Mouse (Mus musculus): ENCODE results near the gene Ptpn4.
A peak's percentile ranks its signal among the peaks of the same experiment; 100 is the strongest.

The Ptpn4 gene

DNA sequence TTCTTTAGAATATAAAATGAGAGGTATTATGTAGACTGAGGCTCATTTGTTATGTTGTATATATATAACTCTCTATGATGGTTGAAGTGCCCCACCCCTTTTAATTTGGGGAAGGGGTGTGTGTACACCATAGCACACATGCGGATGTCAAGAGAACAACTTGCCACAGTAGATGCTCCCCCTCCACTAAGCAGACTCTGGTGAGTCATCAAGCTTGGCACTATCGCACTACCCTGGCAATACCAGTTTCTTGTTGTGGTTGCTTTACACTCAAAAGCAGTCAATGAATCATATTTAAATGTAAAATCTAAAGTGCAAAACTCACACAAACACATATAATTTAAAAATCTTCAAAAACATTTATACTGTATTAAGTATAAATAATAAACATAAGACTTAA lies 31.4 kb downstream of the Ptpn4 start:
- no peak for DNase-seq (ENCODE audit: low spot score in 2 of 2)

- DNase-seq (ENCODE audit: low spot score in 2 of 2) = no peak
Observed at GRCm38 (mm10) chr1:119804586-119804985, 32.8 kb downstream of the Ptpn4 start.

GRCm38 (mm10) chr1:119795174-119795573 lies 42.2 kb downstream of the Ptpn4 start:
- DNase-seq (ENCODE audit: low spot score in 2 of 2) = no peak

- DNase-seq (ENCODE audit: low spot score in 2 of 2) = no peak
Observed at GRCm38 (mm10) chr1:119794342-119794741, 43.1 kb downstream of the Ptpn4 start.

GRCm38 (mm10) chr1:119790616-119791015 lies 46.8 kb downstream of the Ptpn4 start:
- DNase-seq (ENCODE audit: low spot score in 2 of 2) = no peak

- no peak for DNase-seq (ENCODE audit: low spot score in 2 of 2)
Observed at GRCm38 (mm10) chr1:119775915-119776314, 61.5 kb downstream of the Ptpn4 start.

DNA sequence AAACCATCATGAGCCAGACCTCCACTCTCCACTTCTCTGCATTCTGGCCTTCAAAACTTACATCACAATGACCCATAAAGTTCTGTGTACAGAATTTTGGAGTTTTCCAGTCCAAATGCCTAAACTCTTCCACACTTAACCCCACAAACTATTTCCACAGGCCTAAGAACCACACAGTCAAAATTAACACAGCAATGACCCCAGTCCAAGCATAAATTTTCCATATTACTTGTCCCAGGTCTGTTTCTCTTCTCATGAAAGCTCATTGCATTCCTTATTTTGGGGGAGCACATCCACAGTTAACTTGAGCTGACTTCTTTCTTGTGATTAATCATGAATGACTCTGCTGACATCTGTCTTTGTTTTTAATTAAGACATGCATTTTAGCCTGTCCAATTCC lies 101.7 kb downstream of the Ptpn4 start:
- DNase-seq (ENCODE audit: low spot score in 2 of 2) = no peak

- DNase-seq (ENCODE audit: low spot score in 2 of 2) = no peak
Observed at GRCm38 (mm10) chr1:119734801-119735200, 102.6 kb downstream of the Ptpn4 start.

- DNase-seq (ENCODE audit: low spot score in 2 of 2) = no peak
Observed at GRCm38 (mm10) chr1:119731166-119731565, 106.2 kb downstream of the Ptpn4 start.

DNA sequence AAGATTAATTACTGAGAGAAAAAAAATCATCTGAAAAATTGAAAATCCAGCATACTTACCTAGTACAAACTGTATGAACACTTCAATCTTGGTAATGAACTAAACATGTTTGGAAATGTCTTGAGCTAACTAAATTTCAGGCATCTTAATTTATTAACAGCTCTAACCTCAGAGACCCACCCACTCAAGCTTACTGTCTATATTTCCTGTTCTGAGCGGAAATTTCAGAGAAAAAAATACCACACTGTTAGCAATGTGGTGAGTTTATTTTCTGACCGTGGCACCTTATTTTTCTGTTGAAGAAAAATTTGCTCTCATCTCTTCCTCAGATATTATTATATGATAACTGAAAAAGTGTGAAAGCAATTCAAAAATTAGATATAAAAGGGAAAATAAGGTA lies 124.4 kb downstream of the Ptpn4 start:
- DNase-seq (ENCODE audit: low spot score in 2 of 2) = no peak

- no peak for DNase-seq (ENCODE audit: low spot score in 2 of 2)
Observed at GRCm38 (mm10) chr1:119706471-119707217, 130.8 kb downstream of the Ptpn4 start.

DNA sequence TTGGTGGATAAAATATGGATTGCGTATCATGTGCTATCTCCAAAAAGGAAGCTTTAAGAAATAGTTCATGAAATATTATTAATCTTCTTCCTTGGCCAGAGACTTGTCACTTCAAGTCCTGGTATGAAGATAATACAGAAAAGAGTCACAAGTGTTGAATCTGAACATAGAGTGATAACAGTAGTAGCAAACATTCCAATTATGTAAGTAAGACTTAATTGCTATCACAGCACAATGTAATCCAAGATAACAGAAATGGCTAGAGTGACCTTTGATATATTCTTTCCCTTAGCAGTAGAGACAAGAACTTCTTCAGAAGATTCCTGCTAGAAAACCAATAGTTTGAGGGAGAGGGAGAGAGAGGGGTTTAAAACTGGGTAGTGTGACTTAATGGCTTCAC lies 140.6 kb downstream of the Ptpn4 start:
- no peak for DNase-seq (ENCODE audit: low spot score in 2 of 2)

- no peak for DNase-seq (ENCODE audit: low spot score in 2 of 2)
Observed at GRCm38 (mm10) chr1:119685773-119686558, 151.4 kb downstream of the Ptpn4 start.

GRCm38 (mm10) chr1:119681663-119682213 lies 155.7 kb downstream of the Ptpn4 start:
- no peak for DNase-seq (ENCODE audit: low spot score in 2 of 2)

GRCm38 (mm10) chr1:119674984-119675383 lies 162.4 kb downstream of the Ptpn4 start:
- DNase-seq (ENCODE audit: low spot score in 2 of 2) = peak in 1 of 2 experiments; percentile 35

DNA sequence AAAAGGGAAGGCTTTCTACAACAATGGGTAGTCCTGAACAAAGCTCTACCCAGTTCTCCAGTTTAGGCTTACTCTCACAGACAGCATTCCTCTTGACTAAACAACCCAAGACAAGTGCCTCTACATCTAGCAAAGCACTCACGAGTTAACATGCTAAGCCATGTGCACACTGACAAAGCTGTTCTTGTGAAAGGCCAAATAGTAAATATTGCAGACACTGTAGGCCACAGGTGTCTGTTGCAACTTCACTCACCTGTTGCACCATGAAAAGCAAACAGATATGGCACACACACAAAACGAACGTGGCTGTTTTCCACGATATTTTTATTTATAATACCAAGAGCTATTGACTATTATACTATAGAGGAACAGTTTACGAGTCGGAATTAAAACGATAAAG lies 170.5 kb downstream of the Ptpn4 start:
- no peak for DNase-seq (ENCODE audit: low spot score in 2 of 2)

DNA sequence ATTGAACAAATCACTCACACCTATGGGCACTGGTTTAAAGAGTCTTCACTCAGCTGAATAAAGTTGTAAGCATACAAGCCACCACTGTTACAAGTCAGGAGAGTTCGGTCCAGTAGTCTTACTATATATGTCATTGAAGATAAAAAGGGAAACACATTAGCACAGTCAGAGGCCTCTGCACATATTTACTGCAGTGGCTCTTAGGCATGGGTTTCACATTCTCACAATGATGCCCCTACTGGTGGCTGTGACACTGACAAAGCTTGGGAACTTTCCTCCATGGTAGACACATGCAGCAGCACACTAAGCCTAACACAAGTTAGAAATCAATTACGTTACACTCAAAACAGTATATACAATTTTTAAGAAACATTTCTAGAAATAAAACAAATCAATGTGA lies 183.1 kb downstream of the Ptpn4 start:
- no peak for DNase-seq (ENCODE audit: low spot score in 2 of 2)

DNA sequence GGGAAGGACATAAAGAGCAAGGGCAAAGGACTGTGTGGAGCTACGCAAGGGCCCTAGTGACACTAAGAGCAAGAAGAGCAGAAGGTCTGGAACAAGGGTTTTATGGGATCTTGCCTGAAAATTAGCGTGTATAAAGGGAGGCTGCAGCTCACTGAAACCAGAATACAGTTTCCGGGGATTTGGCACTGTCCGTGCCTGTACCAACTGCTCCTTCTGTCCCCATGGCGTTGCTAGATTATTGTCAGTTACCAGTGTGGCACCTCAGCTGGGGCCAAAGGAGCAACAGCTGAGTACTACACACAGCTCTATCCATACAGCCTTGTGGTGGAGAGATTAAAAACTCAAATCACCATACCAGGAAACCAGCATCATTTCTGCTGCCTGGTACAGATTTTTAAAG lies 187.0 kb downstream of the Ptpn4 start:
- no peak for DNase-seq (ENCODE audit: low spot score in 2 of 2)

DNA sequence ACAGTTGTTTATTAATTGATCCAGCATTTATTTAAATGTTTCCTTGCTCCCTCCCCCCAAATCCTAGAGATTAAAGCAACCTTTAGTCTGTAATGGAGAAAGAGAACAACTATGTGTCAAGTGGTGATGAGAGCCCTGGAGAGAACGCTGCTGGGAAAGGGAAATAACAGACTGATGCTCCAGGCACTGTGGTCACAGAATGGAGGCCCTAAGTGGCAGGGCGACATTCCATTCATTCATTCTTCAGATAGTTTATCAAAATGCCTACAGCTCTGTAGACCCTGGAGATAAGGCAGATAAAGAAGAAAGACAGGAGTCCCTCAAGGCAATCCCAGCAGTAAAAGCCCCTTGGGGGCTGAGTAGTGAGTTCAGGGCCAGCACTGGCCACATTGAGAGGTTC lies 187.8 kb downstream of the Ptpn4 start:
- no peak for DNase-seq (ENCODE audit: low spot score in 2 of 2)

GRCm38 (mm10) chr1:119648205-119649111 lies 189.0 kb downstream of the Ptpn4 start, which contains the start of gene Epb41l5:
Gene Epb41l5, minus strand, starts transcription at chr1:119649000.
- DNase-seq (ENCODE audit: low spot score in 2 of 2) = peak; percentile 59 to 79

DNA sequence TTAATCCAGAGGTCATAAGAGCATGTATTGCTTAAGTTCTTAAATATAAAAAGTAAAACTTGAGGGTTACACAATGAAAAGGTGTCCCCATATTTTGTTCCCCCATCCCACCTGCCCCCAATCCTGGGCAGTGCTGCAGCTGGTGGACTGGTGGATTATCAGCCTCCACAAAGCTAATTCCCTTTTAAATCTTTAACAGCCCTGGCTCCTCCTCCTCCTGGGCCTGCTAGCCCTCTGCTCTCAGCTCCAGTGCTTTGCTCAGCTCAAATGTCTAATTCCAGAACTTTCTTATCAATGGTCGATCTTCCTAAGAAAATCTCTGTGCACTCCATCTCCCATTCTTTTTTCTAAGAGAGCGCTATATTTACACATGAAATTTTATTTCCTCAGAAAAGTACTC lies 191.1 kb downstream of the Ptpn4 start:
- no peak for DNase-seq (ENCODE audit: low spot score in 2 of 2)

DNA sequence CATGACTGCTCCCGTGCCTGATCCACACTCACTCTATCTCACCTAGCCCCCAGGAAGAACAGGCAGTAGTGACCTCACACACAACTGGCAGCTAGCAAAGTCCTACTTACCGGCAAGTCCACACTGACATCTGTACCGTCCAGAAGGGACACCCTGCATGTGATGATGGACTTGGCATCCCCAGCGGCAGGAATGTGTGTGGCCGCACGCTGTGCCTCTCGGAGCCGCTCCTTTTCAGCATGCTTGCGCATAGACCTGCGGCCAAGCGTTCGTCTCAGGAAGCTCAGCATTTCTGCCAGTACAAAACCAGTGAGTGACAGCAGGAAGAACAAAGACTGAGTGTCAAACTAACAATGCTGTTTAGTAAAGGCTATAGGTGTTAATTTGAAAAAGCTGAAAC lies 195.0 kb downstream of the Ptpn4 start:
- DNase-seq (ENCODE audit: low spot score in 2 of 2) = no peak
